Mouse (Mus musculus): ENCODE results near the gene Gm49450. TPM values are rescaled to one million over a fixed set of nuclear protein-coding genes. Genes with fewer than 3 reads are reported as not detected.

Gm49450 gene
- polyA plus RNA-seq, 1 experiment from 2014 or later, result not detected

DNA sequence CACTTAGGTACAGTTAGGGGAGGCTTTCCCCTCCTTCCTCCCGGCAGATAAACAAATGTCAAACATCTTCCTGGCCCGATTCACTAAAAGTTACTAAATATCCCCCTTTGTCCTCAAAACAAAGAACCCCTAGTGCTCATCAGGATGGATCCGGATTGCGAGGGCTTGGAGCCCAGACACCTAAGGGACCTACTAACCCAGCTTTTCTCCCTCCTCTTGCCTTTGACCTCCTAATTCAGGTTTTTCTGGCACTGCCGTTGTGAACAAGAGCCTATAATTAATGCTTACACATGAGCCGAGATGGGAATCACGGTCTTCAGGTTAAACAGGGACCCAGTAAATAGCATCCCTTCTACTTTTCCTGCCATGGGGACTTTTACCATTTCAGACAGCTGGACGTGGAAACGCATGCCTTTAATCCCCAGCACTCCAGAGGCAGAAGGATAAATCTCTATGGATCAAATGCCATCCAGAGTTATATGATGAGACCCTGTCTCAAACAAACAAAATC, 38.2 kb upstream of the Gm49450 start:
- peak overlapping the region; percentile 63 for H3K4me2 ChIP-seq (replicated peaks)
- H3K4me1 ChIP-seq, result peaks cover 74% of the 10 kb centered on the region
- H3K4me3 ChIP-seq, result peak overlapping the region; percentile 36
- 7% methylated on average over 9 of the region's 9 CpGs for WGBS
- H3K36me3 ChIP-seq, result no peaks in the 10 kb centered on the region
- peak overlapping the region; percentile 70 for H3K9ac ChIP-seq
- H3K27me3 ChIP-seq, result no peaks in the 10 kb centered on the region
- no peak for ATAC-seq (ENCODE audit: low FRiP score)
- no peaks in the 10 kb centered on the region for H3K9me3 ChIP-seq (replicated peaks)
- H3K27ac ChIP-seq, result peak overlapping the region; percentile 99

- Histone ChIP-seq H3K27ac (peak overlapping the region; percentile 99), H3K9me3 (replicated peaks) (no peaks in the 10 kb centered on the region), H3K4me1 (peaks cover 78% of the 10 kb centered on the region), H3K4me2 (replicated peaks) (peak overlapping the region; percentile 63), H3K27me3 (no peaks in the 10 kb centered on the region), H3K4me3 (peak overlapping the region; percentile 36), H3K9ac (peak overlapping the region; percentile 70), H3K36me3 (no peaks in the 10 kb centered on the region)
- ATAC-seq (ENCODE audit: low FRiP score), result 0 out of 2 replicates have a peak, but pooled peaks have one; percentile 16
- WGBS, result 11% methylated on average over 15 of the region's 15 CpGs
Measured at GRCm38 (mm10) chr15:98990669-98991539, 37.6 kb upstream of the Gm49450 start.

- 23% methylated on average over 11 of the region's 12 CpGs for WGBS
- peaks cover 77% of the 10 kb centered on the region for H3K4me1 ChIP-seq
- H3K4me3 ChIP-seq, result peak overlapping the region; percentile 36
- H3K4me2 ChIP-seq (replicated peaks), result peak overlapping the region; percentile 63
- H3K36me3 ChIP-seq, result no peaks in the 10 kb centered on the region
- H3K9me3 ChIP-seq (replicated peaks), result no peaks in the 10 kb centered on the region
- ATAC-seq (ENCODE audit: low FRiP score), result no peak
- H3K27me3 ChIP-seq, result no peaks in the 10 kb centered on the region
- H3K9ac ChIP-seq, result peak overlapping the region; percentile 70
- peak overlapping the region; percentile 99 for H3K27ac ChIP-seq
Measured at GRCm38 (mm10) chr15:98989701-98990430, 36.5 kb upstream of the Gm49450 start.

DNA sequence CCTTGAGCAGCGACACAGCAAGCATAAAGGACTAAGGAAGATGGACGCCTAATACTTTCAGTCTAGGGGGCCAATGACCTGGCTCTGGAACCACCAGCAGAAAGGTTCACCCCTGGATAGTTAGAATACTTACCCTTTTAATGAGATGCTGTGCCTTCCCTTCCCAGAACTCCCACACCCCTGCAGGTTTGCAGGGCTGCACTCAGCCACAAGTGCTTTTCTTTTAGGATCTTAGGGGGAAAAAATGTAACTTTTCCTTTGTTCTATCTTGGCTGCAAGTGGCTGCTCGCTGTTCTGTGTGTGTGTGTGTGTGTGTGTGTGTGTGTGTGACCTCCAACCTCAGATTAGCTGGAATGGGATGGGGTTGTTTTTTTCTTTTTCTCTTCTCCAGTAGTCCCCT, 35.4 kb upstream of the Gm49450 start:
- 0 out of 2 replicates have a peak overlapping the region, but pooled peaks have one; percentile 14 for H3K9ac ChIP-seq
- H3K4me2 ChIP-seq (replicated peaks), result peak overlapping the region; percentile 63
- WGBS, result 68% methylated on average over 3 of the region's 3 CpGs
- H3K9me3 ChIP-seq (replicated peaks), result no peaks in the 10 kb centered on the region
- no peak for ATAC-seq (ENCODE audit: low FRiP score)
- peaks cover 77% of the 10 kb centered on the region for H3K4me1 ChIP-seq
- no peaks in the 10 kb centered on the region for H3K36me3 ChIP-seq
- peak overlapping the region; percentile 99 for H3K27ac ChIP-seq
- 0 out of 2 replicates have a peak overlapping the region, but pooled peaks have one; percentile 52 for H3K4me3 ChIP-seq
- H3K27me3 ChIP-seq, result no peaks in the 10 kb centered on the region

- Histone ChIP-seq H3K9me3 (replicated peaks) (no peaks in the 10 kb centered on the region), H3K4me1 (peaks cover 76% of the 10 kb centered on the region)
- WGBS, result 29% methylated on average over 8 of the region's 8 CpGs
Measured at GRCm38 (mm10) chr15:98987661-98988181, 34.4 kb upstream of the Gm49450 start.

DNA sequence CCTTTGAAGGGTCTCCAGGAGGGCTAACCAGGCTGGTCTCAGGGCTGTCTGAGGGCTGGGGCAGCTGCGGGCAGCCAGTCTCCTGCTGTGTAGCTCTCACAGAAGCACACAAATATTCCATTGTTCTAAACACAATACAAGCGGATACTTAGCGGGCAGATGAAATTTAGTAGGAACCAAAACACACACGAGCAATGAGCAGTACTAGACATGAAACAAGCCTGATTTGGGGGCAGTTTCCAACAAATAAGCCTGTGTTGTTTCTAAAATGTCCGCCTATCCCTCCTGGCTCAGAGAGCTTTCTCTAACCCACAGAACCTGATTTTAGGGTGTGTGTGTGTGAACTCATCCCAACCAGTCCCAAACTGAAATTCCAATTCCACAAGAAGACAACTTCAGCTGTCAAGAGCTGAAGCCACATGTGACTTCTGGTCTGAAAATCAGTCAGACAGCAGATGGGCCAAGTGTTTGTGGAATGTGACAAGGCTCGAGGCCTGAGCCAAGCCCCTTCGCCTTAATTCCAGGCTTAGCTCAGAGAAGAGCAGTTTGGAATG, 33.8 kb upstream of the Gm49450 start:
- Histone ChIP-seq H3K9me3 (replicated peaks) (no peaks in the 10 kb centered on the region), H3K4me2 (replicated peaks) (peak overlapping the region; percentile 63), H3K4me1 (peaks cover 76% of the 10 kb centered on the region), H3K36me3 (no peaks in the 10 kb centered on the region), H3K27ac (peak overlapping the region; percentile 99), H3K9ac (peak overlapping the region; percentile 88), H3K4me3 (peak overlapping the region; percentile 52), H3K27me3 (no peaks in the 10 kb centered on the region)
- ATAC-seq (ENCODE audit: low FRiP score), result no peak
- WGBS, result 3% methylated on average over 7 of the region's 7 CpGs

More at GRCm38 (mm10) chr15:98987661-98988181, 34.4 kb upstream of the Gm49450 start:
- peak overlapping the region; percentile 99 for H3K27ac ChIP-seq
- ATAC-seq (ENCODE audit: low FRiP score), result no peak
- H3K9ac ChIP-seq, result peak overlapping the region; percentile 88
- H3K36me3 ChIP-seq, result no peaks in the 10 kb centered on the region
- peak overlapping the region; percentile 52 for H3K4me3 ChIP-seq
- H3K4me2 ChIP-seq (replicated peaks), result peak overlapping the region; percentile 63
- no peaks in the 10 kb centered on the region for H3K27me3 ChIP-seq

DNA sequence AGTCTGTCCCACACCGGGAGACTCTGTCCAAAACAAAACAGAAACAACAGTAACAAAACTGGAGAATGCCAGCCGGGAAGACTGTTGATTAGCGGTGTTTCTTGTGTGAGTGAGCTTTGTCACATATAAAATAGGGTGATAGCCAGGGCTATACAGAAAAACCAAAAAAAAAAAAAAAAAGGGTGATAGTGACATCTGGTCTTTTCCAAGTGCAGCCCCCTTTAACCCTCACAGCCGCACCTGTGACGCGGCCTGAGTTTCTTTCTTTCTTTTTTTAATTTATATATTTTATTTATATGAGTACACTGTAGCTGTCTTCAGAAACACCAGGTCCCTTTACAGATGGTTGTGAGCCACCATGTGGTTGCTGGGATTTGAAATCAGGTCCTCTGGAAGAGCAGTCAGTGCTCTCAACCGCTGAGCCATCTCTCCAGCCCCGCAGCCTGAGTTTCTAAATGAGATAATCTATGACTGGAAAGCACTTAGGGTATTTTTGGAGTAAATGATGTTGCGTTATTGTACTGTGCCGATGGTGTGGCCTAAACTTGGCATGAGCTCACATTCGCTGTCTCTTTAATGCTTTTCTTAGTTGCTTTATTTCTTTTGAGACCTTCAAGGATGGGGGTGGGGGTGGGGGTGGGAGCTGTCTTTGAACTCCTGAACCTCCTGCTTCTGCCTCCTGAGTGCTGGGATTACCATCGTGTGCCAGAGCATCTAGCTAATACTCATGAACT, 32.8 kb upstream of the Gm49450 start:
- Histone ChIP-seq H3K27me3 (no peaks in the 10 kb centered on the region), H3K4me1 (peaks cover 75% of the 10 kb centered on the region), H3K27ac (peak overlapping the region; percentile 99), H3K4me2 (replicated peaks) (peak overlapping the region; percentile 63), H3K9me3 (replicated peaks) (no peaks in the 10 kb centered on the region), H3K36me3 (no peaks in the 10 kb centered on the region), H3K4me3 (peak overlapping the region; percentile 52), H3K9ac (peak overlapping the region; percentile 88)
- 16% methylated on average over 12 of the region's 12 CpGs for WGBS
- no peak for ATAC-seq (ENCODE audit: low FRiP score)

- H3K4me3 ChIP-seq, result peak overlapping the region; percentile 52
- H3K9ac ChIP-seq, result peak overlapping the region; percentile 88
- H3K27ac ChIP-seq, result peak overlapping the region; percentile 99
- H3K27me3 ChIP-seq, result no peaks in the 10 kb centered on the region
- no peaks in the 10 kb centered on the region for H3K9me3 ChIP-seq (replicated peaks)
- WGBS, result 3% methylated on average over 29 of the region's 29 CpGs
- peak; percentile 49 for ATAC-seq (ENCODE audit: low FRiP score)
- peaks cover 68% of the 10 kb centered on the region for H3K4me1 ChIP-seq
- H3K36me3 ChIP-seq, result no peaks in the 10 kb centered on the region
- H3K4me2 ChIP-seq (replicated peaks), result peak overlapping the region; percentile 63
Measured at GRCm38 (mm10) chr15:98985240-98985981, 32.1 kb upstream of the Gm49450 start.

- peak overlapping the region; percentile 52 for H3K4me3 ChIP-seq
- H3K4me1 ChIP-seq, result peaks cover 67% of the 10 kb centered on the region
- H3K27me3 ChIP-seq, result no peaks in the 10 kb centered on the region
- H3K27ac ChIP-seq, result peak overlapping the region; percentile 99
- peak overlapping the region; percentile 63 for H3K4me2 ChIP-seq (replicated peaks)
- ATAC-seq (ENCODE audit: low FRiP score), result no peak
- H3K9ac ChIP-seq, result peak overlapping the region; percentile 88
- H3K36me3 ChIP-seq, result no peaks in the 10 kb centered on the region
- 27% methylated on average over 6 of the region's 6 CpGs for WGBS
- H3K9me3 ChIP-seq (replicated peaks), result no peaks in the 10 kb centered on the region
Measured at GRCm38 (mm10) chr15:98984681-98985080, 31.3 kb upstream of the Gm49450 start.

GRCm38 (mm10) chr15:98983431-98984081, 30.2 kb upstream of the Gm49450 start:
- Histone ChIP-seq H3K27me3 (no peaks in the 10 kb centered on the region), H3K27ac (peak overlapping the region; percentile 99), H3K9ac (peak overlapping the region; percentile 88), H3K9me3 (replicated peaks) (no peaks in the 10 kb centered on the region), H3K4me2 (replicated peaks) (peak overlapping the region; percentile 63), H3K4me1 (peaks cover 61% of the 10 kb centered on the region), H3K36me3 (no peaks in the 10 kb centered on the region), H3K4me3 (peak overlapping the region; percentile 52)
- 18% methylated on average over 16 of the region's 16 CpGs for WGBS
- ATAC-seq (ENCODE audit: low FRiP score), result peak; percentile 82
